Mouse (Mus musculus) megakaryocyte, embryonic 14.5 days (primary cell): ENCODE data around the gene Ankfn1. TPM values are rescaled to one million over a fixed set of nuclear protein-coding genes. Genes with fewer than 3 reads are reported as not detected.

Experiments
- H3K27me3 ChIP-seq: replicated peaks from 2 replicates; pipeline ENCODE3; 2012; ENCODE audit warnings: inconsistent platforms
- H3K36me3 ChIP-seq: replicated peaks from 2 replicates; pipeline ENCODE3; 2012; ENCODE audit warnings: low read length, inconsistent platforms, mixed read lengths
- H3K4me1 ChIP-seq: 2 replicates; pipeline ENCODE4 v1.6.1; 2012; ENCODE audit warnings: inconsistent platforms
- H3K4me3 ChIP-seq: replicated peaks from 2 replicates; pipeline ENCODE3; 2012; ENCODE audit warnings: moderate library complexity, mild to moderate bottlenecking, inconsistent platforms
- H3K9me3 ChIP-seq: 2 replicates; pipeline ENCODE4 v1.6.1; 2012; ENCODE audit warnings: inconsistent platforms
- FLI1 ChIP-seq: IDR thresholded peaks from 2 replicates; pipeline ENCODE4 v1.6.1; 2012; ENCODE audit warnings: low read length, inconsistent platforms, mixed read lengths
- GATA1 ChIP-seq: IDR thresholded peaks from 3 replicates; pipeline ENCODE4 v1.6.1; 2012; ENCODE audit warnings: mixed read lengths, low read length, inconsistent platforms, borderline replicate concordance
- polyA plus RNA-seq: library from polyadenylated mRNA; stranded (reverse); fragments of >175 nt; gene quantifications from 2 replicates; pipeline ENCODE4 v1.2.3, GENCODE M21; 2012; ENCODE audit warnings: low replicate concordance; ENCODE audit not compliant: insufficient read depth

Ankfn1 gene
- polyA plus RNA-seq, 1 experiment = 0.56 TPM

DNA sequence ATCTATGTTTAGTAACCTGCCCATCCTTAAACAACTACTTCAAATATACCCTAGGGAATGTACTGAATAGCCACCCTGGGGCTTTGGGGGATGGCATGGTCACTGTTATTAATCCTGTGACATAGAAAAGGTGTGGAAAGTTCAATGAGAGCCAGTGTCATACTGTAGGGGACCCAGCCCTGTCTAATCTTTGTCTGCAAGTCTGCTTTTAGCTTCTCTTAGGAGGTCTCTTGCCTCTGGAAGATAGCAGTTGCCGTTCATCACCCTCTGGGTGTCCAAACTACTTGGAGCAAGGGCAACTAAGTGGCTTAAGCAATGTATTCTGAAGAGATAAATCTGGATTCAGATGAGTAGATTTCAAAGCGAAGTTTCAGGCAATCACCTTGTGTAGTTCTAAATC lies 357.6 kb downstream of the Ankfn1 start:
- Histone ChIP-seq H3K4me3 (no peak overlapping the region), H3K36me3 (no peaks in the 10 kb centered on the region), H3K4me1 (no peaks in the 10 kb centered on the region), H3K27me3 (no peaks in the 10 kb centered on the region), H3K9me3 (peaks cover 5% of the 10 kb centered on the region; the same call in 1 of the 2 replicates)
- TF ChIP-seq FLI1 (no peak), GATA1 (no peak)

DNA sequence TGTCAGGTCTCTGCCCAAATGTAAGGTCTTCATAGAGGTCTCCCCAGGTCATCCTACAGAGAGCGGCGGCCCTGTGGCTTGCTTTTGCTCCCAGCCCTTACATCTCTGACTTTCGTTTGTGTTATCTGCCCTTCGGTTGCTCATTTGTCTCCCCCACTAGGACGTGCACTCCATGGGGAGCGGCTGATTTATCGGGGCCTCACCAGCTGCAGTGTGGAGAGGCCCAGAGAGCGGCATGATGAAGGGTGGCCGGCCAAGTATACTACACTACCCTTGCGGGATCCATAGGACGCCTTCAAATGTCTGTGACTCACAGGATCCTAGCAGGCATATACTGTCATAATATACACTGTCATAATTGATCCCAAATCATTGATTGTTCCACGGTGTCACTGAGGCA lies 358.8 kb downstream of the Ankfn1 start:
- H3K4me1 ChIP-seq = no peaks in the 10 kb centered on the region
- no peak for TF ChIP-seq FLI1
- no peak for TF ChIP-seq GATA1
- no peak overlapping the region for H3K4me3 ChIP-seq
- H3K27me3 ChIP-seq = no peaks in the 10 kb centered on the region
- H3K36me3 ChIP-seq = no peaks in the 10 kb centered on the region
- H3K9me3 ChIP-seq = peaks cover 5% of the 10 kb centered on the region; the same call in 1 of the 2 replicates

DNA sequence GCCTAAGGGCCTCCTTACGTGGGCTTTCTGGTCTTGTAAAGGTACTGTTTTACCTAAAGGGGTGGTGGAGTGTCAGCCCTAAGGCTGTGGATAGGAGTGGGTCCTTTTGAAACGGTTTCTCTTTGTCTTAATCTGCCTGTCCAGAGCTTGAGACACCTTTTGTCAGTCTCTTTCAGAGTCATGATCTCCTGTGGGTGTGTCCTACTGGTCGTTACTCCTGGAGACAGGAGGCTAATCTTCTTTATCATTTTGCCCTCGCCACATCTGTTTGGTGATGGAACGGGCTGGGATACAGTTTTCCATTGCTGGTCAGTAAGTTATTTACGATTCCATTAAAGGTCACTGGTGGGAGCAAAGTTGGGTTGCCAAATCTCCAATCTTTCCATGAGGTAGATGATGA lies 360.7 kb downstream of the Ankfn1 start:
- H3K4me3 ChIP-seq = no peak overlapping the region
- no peaks in the 10 kb centered on the region for H3K27me3 ChIP-seq
- H3K9me3 ChIP-seq = peaks cover 5% of the 10 kb centered on the region; the same call in 1 of the 2 replicates
- H3K4me1 ChIP-seq = no peaks in the 10 kb centered on the region
- no peak for TF ChIP-seq FLI1
- H3K36me3 ChIP-seq = no peaks in the 10 kb centered on the region

DNA sequence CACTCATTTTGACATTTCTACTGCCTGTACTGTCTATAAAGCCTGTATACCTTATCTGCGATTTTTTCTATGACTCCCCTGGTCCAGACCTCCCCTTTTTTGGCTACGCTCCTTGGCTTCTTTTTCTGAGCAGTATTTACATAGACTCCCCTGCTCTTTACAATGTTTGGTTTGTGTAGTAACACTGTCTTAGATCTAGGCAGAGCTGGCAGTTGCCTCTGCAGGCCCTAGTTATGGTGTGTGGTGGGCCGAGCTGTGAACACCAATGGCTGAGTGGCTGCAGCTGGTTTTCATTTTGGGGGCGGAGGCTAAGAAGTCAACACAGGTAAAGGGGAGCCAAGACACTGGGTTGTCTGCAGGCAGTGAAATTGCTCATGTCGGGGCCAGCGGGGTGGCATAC lies 368.7 kb downstream of the Ankfn1 start:
- TF ChIP-seq GATA1 = no peak
- TF ChIP-seq FLI1 = no peak
- Histone ChIP-seq H3K27me3 (no peaks in the 10 kb centered on the region), H3K36me3 (no peaks in the 10 kb centered on the region)

DNA sequence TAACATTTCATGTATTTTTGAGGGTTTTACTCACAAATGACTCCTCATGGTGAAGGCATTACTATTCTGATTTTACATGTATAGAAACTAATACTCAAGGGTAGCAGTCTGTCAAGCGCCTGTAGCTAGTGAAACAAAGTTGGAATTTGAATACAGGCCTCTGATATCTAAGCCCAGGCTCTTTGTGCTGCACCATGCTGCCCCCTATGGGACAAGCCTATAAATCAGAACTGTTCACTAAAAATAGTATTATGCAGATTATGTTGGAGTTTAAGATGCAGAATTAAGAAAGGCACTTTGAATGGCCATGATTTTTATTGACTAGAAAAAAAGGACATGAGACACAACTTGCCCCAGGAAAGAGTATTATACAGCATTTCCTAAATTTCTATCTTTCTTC lies 373.0 kb downstream of the Ankfn1 start:
- TF ChIP-seq FLI1 (no peak), GATA1 (no peak)
- Histone ChIP-seq H3K4me1 (no peaks in the 10 kb centered on the region), H3K36me3 (no peaks in the 10 kb centered on the region), H3K27me3 (no peaks in the 10 kb centered on the region), H3K9me3 (no peaks in the 10 kb centered on the region; the same call in 1 of the 2 replicates), H3K4me3 (no peak overlapping the region)

More for the DNA sequence above, 368.7 kb downstream of the Ankfn1 start:
- Histone ChIP-seq H3K4me1 (no peaks in the 10 kb centered on the region), H3K9me3 (no peaks in the 10 kb centered on the region; the same call in 1 of the 2 replicates), H3K4me3 (no peak overlapping the region)

DNA sequence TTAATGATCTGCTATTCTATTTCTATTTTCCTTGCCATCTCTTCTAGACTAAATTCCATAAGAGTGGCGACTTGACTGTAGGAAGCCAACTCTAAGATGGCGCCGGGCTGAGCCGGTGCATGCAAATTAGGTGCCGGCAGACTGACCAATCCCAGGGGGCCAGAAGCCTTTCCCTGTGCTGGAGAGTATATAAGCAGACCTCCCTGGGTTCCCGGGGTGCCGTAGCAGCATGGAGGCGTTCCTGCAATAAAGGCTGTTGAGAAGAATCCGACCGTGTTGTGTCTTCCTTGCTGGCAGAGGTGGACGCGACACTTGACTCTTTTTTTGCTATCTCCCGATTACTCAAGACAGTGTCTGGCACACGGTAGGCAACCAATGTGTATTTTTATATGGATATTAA lies 374.0 kb downstream of the Ankfn1 start:
- Histone ChIP-seq H3K4me1 (no peaks in the 10 kb centered on the region), H3K9me3 (no peaks in the 10 kb centered on the region; the same call in 1 of the 2 replicates), H3K27me3 (no peaks in the 10 kb centered on the region), H3K4me3 (no peak overlapping the region), H3K36me3 (no peaks in the 10 kb centered on the region)
- TF ChIP-seq FLI1 = no peak
- TF ChIP-seq GATA1 = no peak

DNA sequence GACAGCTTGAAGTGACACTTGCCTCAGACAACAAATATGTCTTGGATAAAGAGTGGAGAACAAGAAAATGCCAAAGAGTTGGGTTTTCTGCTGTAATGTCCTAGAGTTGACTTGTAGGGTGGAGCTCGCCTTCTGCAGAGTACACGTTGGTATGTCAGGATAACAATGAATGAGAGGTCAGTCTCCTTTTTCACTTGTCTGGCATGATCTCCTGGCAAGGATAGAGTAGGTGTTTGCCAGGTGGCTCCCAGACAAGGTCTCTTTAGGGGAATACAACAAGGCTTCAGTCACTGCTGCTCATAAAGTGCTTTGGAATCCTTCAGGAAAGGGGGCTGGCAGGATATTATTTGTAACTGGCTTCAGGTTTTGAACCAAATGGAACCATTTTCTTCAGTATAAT lies 388.6 kb downstream of the Ankfn1 start:
- H3K4me1 ChIP-seq = no peaks in the 10 kb centered on the region
- H3K9me3 ChIP-seq = peaks cover 12% of the 10 kb centered on the region
- no peaks in the 10 kb centered on the region for H3K36me3 ChIP-seq
- TF ChIP-seq GATA1 (no peak), FLI1 (no peak)
- H3K27me3 ChIP-seq = no peaks in the 10 kb centered on the region
- H3K4me3 ChIP-seq = no peak overlapping the region

DNA sequence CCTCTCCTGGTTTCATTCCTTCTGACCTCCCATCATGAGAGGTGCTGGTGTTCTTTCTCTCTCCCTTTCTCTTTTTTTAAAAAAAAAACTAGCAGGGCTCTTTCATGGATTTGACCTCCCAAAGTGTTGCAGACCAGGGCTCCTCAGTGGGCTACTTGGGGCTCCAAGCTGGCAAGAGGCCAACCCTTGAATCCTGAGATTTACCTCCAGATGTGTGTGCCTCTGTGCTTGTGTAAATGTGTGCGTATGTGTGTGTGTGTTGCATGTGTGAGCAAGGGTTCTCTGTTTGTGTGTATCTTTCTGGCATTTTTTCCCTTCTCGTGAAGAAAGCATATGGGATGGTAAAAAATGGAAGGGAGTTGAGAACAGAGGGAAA lies 394.8 kb downstream of the Ankfn1 start:
- Histone ChIP-seq H3K9me3 (no peaks in the 10 kb centered on the region), H3K36me3 (no peaks in the 10 kb centered on the region), H3K4me3 (no peak overlapping the region), H3K4me1 (no peaks in the 10 kb centered on the region), H3K27me3 (no peaks in the 10 kb centered on the region)
- no peak for TF ChIP-seq FLI1
- TF ChIP-seq GATA1 = no peak

DNA sequence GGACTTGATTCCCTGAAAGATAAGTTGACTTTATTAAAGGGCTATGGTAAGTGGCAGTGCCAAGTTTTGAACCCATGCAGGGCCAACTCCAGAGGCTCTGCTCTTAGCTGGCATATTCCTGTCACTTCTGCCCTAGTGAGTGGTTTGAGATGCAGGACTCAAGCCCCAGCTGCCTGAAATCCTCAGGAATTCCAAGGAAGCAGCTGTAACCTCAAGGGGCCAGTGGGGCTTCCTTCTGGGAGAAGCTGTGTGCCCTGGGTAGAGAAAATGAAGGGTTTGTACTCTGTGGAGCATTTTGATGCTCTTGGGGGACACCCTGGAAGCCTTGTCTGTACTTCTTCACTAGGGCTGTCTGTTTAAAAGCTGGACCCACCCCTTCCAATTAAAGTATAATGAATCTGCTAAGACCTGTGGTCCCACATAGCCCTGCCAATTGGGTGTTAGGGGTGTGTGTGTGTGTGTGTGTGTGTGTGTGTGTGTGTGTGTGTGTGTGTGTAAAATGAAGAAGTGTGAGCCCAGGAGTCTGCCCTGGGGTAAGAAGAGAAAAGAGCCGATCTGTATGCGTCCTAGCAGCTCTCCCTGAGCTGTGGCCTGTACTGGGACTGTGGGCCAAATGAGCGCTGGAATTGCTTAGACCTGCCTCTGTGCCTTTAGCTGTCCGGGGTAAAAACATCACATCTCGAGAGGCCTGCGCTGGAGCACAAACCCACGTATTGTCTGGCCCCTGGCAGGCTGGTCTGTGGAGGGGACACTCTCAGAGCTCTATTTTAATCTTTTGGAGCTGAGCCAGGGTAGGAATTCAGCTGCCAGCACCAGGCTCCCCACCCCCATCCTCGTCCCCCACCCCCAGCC lies 395.4 kb downstream of the Ankfn1 start:
- TF ChIP-seq FLI1 (no peak), GATA1 (no peak)
- H3K27me3 ChIP-seq = no peaks in the 10 kb centered on the region
- H3K4me3 ChIP-seq = no peak overlapping the region
- H3K36me3 ChIP-seq = no peaks in the 10 kb centered on the region
- H3K4me1 ChIP-seq = no peaks in the 10 kb centered on the region
- no peaks in the 10 kb centered on the region for H3K9me3 ChIP-seq

DNA sequence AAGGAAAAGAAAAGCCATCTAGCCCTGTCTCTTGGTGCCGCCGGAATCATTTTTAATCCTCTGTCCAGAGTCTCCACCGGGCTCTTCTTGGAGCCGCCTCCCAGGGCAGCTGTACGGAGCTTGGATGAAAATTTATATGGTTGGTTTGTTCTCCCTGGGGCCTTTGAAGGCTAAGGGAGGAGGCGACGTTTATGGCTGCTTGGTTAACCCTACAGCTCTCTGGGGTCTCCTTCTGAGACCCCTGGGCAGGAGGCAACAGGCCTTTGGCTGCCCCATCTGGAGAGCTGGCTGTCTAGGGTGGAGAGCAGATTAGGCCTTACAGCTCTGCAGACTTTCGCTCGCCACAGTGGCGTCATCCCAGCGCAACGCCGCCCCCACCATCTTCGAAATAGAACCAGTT lies 406.5 kb downstream of the Ankfn1 start:
- H3K4me3 ChIP-seq = no peak overlapping the region
- TF ChIP-seq FLI1 = no peak
- TF ChIP-seq GATA1 = no peak
- H3K9me3 ChIP-seq = no peaks in the 10 kb centered on the region
- no peaks in the 10 kb centered on the region for H3K4me1 ChIP-seq
- no peaks in the 10 kb centered on the region for H3K36me3 ChIP-seq
- H3K27me3 ChIP-seq = no peaks in the 10 kb centered on the region
